Mouse (Mus musculus) liver, embryonic 15.5 days (tissue): ENCODE results near the gene Brf1. TPM values are rescaled to one million over a fixed set of nuclear protein-coding genes. Genes with fewer than 3 reads are reported as not detected.

ENCODE experiments used
- ATAC-seq: fragments of 200-750 bp; cut with Nextera tagmentation; 2 replicates; pipeline ENCODE4 v1.8.0; 2017; ENCODE audit warnings: moderate number of reproducible peaks, mild to moderate bottlenecking, moderate library complexity; ENCODE audit not compliant: insufficient read depth
- H3K27ac ChIP-seq: fragments of 300-500 bp; sonication (generic); replicated peaks from 2 replicates; pipeline ENCODE4 v1.5.1; 2015; ENCODE audit warnings: mild to moderate bottlenecking, inconsistent platforms
- H3K27me3 ChIP-seq: fragments of 300-500 bp; sonication (generic); 2 replicates; pipeline ENCODE4 v1.6.1; 2015; ENCODE audit warnings: mild to moderate bottlenecking, inconsistent platforms
- H3K36me3 ChIP-seq: fragments of 300-500 bp; sonication (generic); replicated peaks from 2 replicates; pipeline ENCODE4 v1.6.1; 2015; ENCODE audit warnings: moderate library complexity, mild to moderate bottlenecking, inconsistent platforms
- H3K4me1 ChIP-seq: fragments of 300-500 bp; sonication (generic); replicated peaks from 2 replicates; pipeline ENCODE4 v1.6.1; 2015; ENCODE audit warnings: inconsistent platforms
- H3K4me2 ChIP-seq: fragments of 300-500 bp; sonication (generic); 2 replicates; pipeline ENCODE4 v1.6.1; 2015; ENCODE audit warnings: moderate library complexity, mild to moderate bottlenecking, inconsistent platforms
- H3K4me3 ChIP-seq: fragments of 300-500 bp; sonication (generic); replicated peaks from 2 replicates; pipeline ENCODE4 v1.5.1; 2015; ENCODE audit warnings: mild to moderate bottlenecking, inconsistent platforms
- H3K9ac ChIP-seq: fragments of 300-500 bp; sonication (generic); 2 replicates; pipeline ENCODE4 v1.6.1; 2015; ENCODE audit warnings: moderate library complexity, mild to moderate bottlenecking, inconsistent platforms
- H3K9me3 ChIP-seq: fragments of 300-500 bp; sonication (generic); replicated peaks from 2 replicates; pipeline ENCODE4 v1.6.1; 2016; ENCODE audit warnings: inconsistent platforms
- WGBS: fragments of 180-500 bp; shearing (Covaris S2); methylation state at CpG from one replicate; pipeline ENCODE4 v1.1.7; 2015; ENCODE audit warnings: mixed read lengths; ENCODE audit not compliant: insufficient replicate concordance; 5-methylcytosine and 5-hydroxymethylcytosine counted together
- polyA plus RNA-seq: library from polyadenylated mRNA; unstranded; fragments of >200 nt; fragmentation: Nextera tagmentation; extraction: Ambion mirVana; gene quantifications from 2 replicates; pipeline ENCODE4 v1.2.1, GENCODE M21; 2015

Gene Brf1
- 26.3 and 29.2 TPM in 2 replicates for polyA plus RNA-seq

DNA sequence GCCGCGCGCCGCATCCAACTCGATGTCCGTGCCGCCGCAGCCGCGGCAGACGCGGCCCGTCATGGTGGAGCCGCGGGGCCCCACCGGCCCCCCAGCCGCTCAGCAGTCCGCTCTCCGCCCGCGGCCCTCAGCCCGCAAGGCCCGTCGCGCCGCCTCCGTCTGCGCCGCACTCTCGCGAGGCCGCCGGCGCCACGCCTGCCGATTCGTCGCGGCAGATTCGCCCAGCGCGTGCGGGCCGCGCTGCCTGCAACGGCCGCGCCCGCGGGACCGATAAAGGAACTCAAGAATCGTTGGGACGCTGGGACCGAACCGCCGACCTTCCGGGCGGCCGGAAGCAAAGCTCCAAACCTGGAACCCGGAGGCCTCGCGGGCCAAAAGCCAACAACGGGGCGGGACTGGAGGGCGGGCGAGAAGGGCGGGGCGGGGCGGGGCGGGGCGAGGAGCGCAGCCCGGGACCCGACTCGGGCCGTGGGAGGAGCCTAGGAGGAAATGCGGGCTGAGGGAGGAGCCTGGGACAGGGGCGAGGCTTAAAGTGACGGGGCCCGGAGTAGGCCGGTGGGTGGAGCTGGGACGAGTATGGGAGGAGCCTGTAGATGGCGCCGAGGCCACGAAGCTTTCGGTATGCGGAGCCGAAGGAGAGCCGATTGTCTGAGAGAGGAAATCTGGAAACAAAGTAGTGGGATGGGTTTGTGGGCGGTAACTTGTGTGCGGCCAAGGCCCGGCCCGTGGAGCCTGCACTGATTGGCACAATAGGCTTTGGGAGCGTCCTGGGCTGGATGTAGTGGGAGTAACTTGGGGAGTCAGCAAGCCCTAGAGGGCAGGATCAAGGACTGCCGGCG, at the start of gene Brf1:
Gene Brf1 (minus strand): TSS at position 411 of the 839 bp plus-strand sequence.
- H3K27ac ChIP-seq = peak within 1 kb of the TSS; percentile 99
- ATAC-seq = peak; percentile 94
- peaks cover 9% of the 10 kb centered on the region; the same call in 1 of the 2 replicates for H3K27me3 ChIP-seq
- peak within 1 kb of the TSS; percentile 91 for H3K4me2 ChIP-seq
- peaks cover 43% of the 10 kb centered on the region for H3K4me1 ChIP-seq
- H3K9ac ChIP-seq = peak within 1 kb of the TSS; percentile 96
- WGBS = under 1% methylated on average over 96 of the region's 96 CpGs
- peaks cover 16% of the 10 kb centered on the region for H3K36me3 ChIP-seq
- H3K4me3 ChIP-seq = peak within 1 kb of the TSS; percentile 96
- no peaks in the 10 kb centered on the region for H3K9me3 ChIP-seq

DNA sequence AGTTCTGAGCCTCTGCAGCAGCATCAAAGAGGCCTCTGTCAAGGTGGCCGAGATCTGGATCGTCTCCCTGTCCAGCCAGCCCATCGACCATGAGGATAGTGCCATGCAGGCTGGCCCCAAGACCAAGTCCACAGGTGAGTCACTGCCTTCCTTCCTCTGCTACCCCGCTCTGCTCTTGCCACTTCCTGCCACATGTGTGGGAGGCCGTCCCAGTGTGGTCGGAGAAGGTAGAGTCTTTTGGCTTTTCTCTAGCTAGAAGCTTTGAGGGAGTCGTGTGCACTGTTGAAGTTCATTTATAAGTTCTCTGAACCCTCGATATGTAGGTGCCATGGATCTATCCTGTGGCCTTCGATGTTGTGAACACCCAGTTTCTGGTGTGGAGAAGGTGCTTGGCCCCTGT, 49.3 kb upstream of the Brf1 start:
- ATAC-seq = no peak
- no peak overlapping the region for H3K9ac ChIP-seq
- no peak overlapping the region for H3K4me2 ChIP-seq
- H3K27me3 ChIP-seq = no peaks in the 10 kb centered on the region
- WGBS = 53% methylated on average over 9 of the region's 9 CpGs
- H3K27ac ChIP-seq = no peak overlapping the region
- H3K4me1 ChIP-seq = peaks cover 5% of the 10 kb centered on the region; the same call in 1 of the 2 replicates
- peaks cover 87% of the 10 kb centered on the region for H3K36me3 ChIP-seq
- H3K4me3 ChIP-seq = no peak overlapping the region
- H3K9me3 ChIP-seq = no peaks in the 10 kb centered on the region

- no peak for ATAC-seq
- no peak overlapping the region for H3K4me3 ChIP-seq
- H3K36me3 ChIP-seq = peaks cover 79% of the 10 kb centered on the region
- H3K9ac ChIP-seq = no peak overlapping the region
- peaks cover 22% of the 10 kb centered on the region for H3K4me1 ChIP-seq
- H3K9me3 ChIP-seq = no peaks in the 10 kb centered on the region
- H3K27ac ChIP-seq = no peak overlapping the region
- 84% methylated on average over 5 of the region's 5 CpGs for WGBS
- no peak overlapping the region for H3K4me2 ChIP-seq
- H3K27me3 ChIP-seq = no peaks in the 10 kb centered on the region
Observed at GRCm38 (mm10) chr12:113048103-113048502, 47.6 kb upstream of the Brf1 start.

GRCm38 (mm10) chr12:113046861-113047260, 46.4 kb upstream of the Brf1 start:
- peaks cover 34% of the 10 kb centered on the region for H3K4me1 ChIP-seq
- no peak overlapping the region for H3K4me2 ChIP-seq
- no peak overlapping the region for H3K9ac ChIP-seq
- ATAC-seq = no peak
- peaks cover 68% of the 10 kb centered on the region for H3K36me3 ChIP-seq
- H3K9me3 ChIP-seq = no peaks in the 10 kb centered on the region
- 62% methylated on average over 15 of the region's 15 CpGs for WGBS
- no peak overlapping the region for H3K4me3 ChIP-seq
- H3K27me3 ChIP-seq = no peaks in the 10 kb centered on the region
- no peak overlapping the region for H3K27ac ChIP-seq

- WGBS = 68% methylated on average over 3 of the region's 3 CpGs
- ATAC-seq = no peak
- no peak overlapping the region for H3K27ac ChIP-seq
- H3K4me1 ChIP-seq = peaks cover 44% of the 10 kb centered on the region
- peaks cover 50% of the 10 kb centered on the region for H3K36me3 ChIP-seq
- H3K9ac ChIP-seq = no peak overlapping the region
- H3K4me3 ChIP-seq = no peak overlapping the region
- H3K4me2 ChIP-seq = no peak overlapping the region
- no peaks in the 10 kb centered on the region for H3K27me3 ChIP-seq
- no peaks in the 10 kb centered on the region for H3K9me3 ChIP-seq
Observed at GRCm38 (mm10) chr12:113044916-113045677, 44.6 kb upstream of the Brf1 start.

DNA sequence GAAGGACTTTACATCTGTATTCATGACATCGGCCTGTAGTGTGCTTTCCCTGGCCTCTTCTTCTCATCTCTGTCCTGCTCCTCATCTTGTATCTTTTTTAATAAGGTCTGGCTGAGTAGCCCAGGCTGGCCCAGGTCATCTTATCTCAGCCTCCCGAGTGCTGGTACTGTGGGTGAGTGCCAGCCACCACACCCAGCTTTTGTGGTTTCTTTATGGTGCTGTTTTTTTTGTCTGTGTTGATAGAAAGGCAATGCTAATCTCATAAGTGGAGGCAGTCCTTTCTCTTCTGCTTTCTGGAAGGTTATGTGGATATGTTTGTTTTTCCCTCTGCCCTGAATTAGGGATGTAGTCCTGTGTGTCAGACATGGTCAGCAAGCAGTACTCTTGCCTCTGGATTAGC, 42.0 kb upstream of the Brf1 start:
- whole genome bisulfite sequencing = 34% methylated on average over 2 of the region's 2 CpGs
- no peaks in the 10 kb centered on the region for H3K27me3 ChIP-seq
- no peak overlapping the region for H3K4me3 ChIP-seq
- no peak overlapping the region for H3K9ac ChIP-seq
- H3K36me3 ChIP-seq = peaks cover 28% of the 10 kb centered on the region
- H3K4me2 ChIP-seq = peak overlapping the region; percentile 42
- H3K4me1 ChIP-seq = peaks cover 44% of the 10 kb centered on the region
- peak; percentile 89 for ATAC-seq
- H3K9me3 ChIP-seq = no peaks in the 10 kb centered on the region
- peak overlapping the region; percentile 84 for H3K27ac ChIP-seq

GRCm38 (mm10) chr12:113041481-113042439, 41.3 kb upstream of the Brf1 start:
- Histone ChIP-seq H3K4me3 (no peak overlapping the region), H3K4me1 (peaks cover 50% of the 10 kb centered on the region), H3K9me3 (no peaks in the 10 kb centered on the region), H3K27ac (peak overlapping the region; percentile 84), H3K4me2 (no peak overlapping the region), H3K9ac (no peak overlapping the region), H3K27me3 (no peaks in the 10 kb centered on the region), H3K36me3 (peaks cover 20% of the 10 kb centered on the region)
- 58% methylated on average over 15 of the region's 15 CpGs for WGBS
- ATAC-seq = peak; percentile 53

DNA sequence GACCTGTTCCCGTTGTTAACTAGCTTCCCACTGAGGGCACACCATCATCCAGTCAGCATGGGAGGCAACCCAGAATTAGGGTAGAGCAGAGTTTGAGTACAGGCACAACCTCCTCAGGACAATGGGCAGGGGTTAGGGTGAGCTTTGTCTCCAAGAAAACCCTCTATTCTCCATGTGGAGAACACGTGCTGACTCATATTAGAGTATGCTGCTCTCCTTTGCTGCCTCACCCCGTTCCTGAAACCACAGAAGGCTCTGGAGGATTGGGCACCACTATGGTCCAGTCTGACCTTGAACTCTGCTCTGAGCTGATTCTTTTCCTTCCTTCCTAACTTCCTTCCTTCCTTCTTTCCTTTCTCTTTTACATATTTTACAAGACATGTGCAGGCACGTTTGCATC, 37.9 kb upstream of the Brf1 start:
- WGBS = 74% methylated on average over 4 of the region's 4 CpGs
- Histone ChIP-seq H3K9ac (no peak overlapping the region), H3K27ac (no peak overlapping the region), H3K4me2 (no peak overlapping the region), H3K36me3 (no peaks in the 10 kb centered on the region), H3K9me3 (no peaks in the 10 kb centered on the region), H3K27me3 (no peaks in the 10 kb centered on the region), H3K4me3 (no peak overlapping the region), H3K4me1 (peaks cover 64% of the 10 kb centered on the region)
- ATAC-seq = no peak

DNA sequence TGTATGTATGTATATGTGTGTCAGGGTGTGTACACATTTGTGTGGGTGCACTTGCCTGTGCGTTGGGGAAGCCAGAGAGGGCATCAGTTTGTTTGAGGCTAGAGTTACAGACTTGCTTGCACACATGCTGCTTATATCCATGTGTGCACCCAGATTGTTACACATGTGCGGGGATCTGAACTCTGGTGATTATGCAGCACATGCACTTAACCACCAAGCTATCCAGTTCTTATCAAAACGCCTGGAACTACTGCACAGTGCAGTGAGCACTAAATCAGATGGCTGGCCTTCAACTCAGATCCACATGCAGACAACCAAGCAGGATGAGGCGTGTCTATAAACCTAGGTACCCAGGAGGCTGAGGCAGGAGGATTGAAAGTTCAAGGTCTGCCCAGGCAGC, 36.5 kb upstream of the Brf1 start:
- Histone ChIP-seq H3K27me3 (no peaks in the 10 kb centered on the region), H3K9ac (no peak overlapping the region), H3K27ac (no peak overlapping the region), H3K36me3 (0 out of 2 replicates have a peak, but pooled peaks cover 2% of the 10 kb centered on the region), H3K4me3 (no peak overlapping the region), H3K4me1 (peaks cover 64% of the 10 kb centered on the region), H3K9me3 (no peaks in the 10 kb centered on the region), H3K4me2 (no peak overlapping the region)
- 37% methylated on average over 4 of the region's 4 CpGs for WGBS
- ATAC-seq = peak; percentile 48

DNA sequence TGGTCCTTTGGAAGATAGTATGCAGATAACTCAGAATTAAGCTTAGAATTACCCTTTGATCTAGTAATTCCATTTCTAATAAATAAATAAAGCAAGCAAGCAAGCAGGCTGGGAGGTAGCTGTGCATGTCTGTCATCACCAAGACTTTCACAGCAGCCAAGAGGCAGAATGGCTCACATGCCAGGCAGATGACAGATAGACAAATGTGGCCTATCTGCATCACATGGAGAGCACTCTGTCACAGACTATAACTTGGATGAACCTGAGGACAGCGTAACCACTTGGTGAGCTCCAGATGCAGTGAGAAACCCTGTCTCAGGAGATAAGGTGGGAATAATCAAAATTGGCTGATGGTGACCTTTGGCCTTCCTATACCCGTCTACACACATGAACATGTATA, 34.6 kb upstream of the Brf1 start:
- no peak for ATAC-seq
- Histone ChIP-seq H3K4me3 (no peak overlapping the region), H3K9ac (no peak overlapping the region), H3K9me3 (no peaks in the 10 kb centered on the region), H3K36me3 (0 out of 2 replicates have a peak, but pooled peaks cover 2% of the 10 kb centered on the region), H3K27me3 (no peaks in the 10 kb centered on the region), H3K27ac (peak overlapping the region; percentile 54; the same call in 1 of the 2 replicates), H3K4me1 (peaks cover 72% of the 10 kb centered on the region), H3K4me2 (no peak overlapping the region)
- 32% methylated on average over 2 of the region's 2 CpGs for WGBS
